Mouse (Mus musculus): ENCODE results near the gene Gm10053. TPM values are rescaled to one million over a fixed set of nuclear protein-coding genes. Genes with fewer than 3 reads are reported as not detected.

Gm10053 gene
- polyA plus RNA-seq, 1 experiment, result 59.1 TPM

DNA sequence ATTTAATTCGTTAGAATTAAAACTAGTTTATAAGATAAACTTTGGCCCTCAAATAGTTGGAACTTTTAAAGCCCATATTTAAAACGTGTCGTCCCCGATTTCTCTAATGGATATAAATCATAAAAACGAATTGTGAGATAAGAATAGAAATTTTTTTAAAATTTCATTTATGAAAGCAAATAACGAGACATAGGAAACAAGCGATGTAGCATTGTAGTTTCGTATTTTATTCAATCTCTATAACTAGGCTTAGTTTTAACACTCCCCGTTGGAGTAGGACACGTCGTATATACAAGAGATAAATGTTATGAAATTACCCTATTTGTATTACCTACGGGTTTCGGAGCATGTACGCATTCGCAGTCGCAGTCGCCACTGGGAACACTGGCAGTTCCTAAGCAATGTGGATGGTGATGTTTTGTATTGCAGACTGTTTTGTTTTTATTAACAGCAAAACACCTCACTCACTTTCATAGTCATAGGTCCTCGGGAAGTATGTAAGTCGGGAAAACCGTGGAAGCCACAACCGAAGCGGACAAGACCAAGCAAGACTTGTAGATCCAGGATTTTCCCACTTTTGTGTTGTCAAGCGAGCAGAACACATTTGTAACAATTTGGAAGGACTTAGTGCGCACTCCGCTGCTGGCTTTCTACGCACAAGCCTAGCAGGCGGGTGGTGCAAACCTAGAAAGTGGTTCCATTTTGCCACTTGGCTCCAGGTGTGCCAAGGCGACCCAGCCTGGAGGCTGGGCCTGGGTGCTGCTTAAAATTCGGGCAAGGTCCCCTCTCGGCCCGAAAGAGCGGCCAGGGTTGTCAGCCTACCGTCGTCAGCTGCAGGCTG, 23.5 kb downstream of the Gm10053 start:
- DNase-seq (ENCODE audit: low read depth, low spot score), result no peak
- 8% methylated on average over 34 of the region's 34 CpGs for WGBS

GRCm38 (mm10) chr19:24899578-24900544, 24.4 kb downstream of the Gm10053 start:
- 1% methylated on average over 84 of the region's 84 CpGs for WGBS
- no peak for DNase-seq (ENCODE audit: low read depth, low spot score)

DNA sequence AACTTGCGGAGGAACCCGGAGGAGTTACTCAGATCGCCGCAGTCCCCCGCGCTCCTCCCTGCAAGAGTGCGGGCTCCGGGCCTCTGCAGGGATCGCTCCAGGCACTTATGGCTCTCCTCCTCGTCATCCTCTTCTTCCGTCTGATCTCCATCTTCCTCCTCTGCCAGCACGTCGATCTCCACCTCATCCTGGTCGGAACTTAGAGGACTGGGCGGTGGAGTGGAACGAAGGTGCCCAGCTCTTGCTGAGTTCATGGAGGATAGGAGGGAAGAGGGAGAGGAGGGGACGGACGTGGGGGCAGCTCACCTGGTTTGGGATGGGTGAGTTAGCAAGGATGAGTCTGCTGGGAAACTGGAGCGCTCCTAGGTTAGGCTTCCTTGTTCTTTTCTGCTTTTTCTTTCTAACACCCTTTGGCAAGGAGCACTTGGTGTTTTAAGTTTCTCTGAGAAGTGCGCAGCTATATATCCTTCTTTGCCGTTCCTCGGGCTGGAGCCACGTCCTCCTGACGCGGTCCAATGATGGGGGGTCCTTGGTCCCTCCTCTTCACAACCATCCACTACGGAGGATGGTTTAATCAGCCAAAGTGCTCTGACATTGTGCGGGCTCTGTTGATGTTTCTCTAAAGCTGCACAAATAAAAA, 25.2 kb downstream of the Gm10053 start, which contains the start of gene Foxd4:
TSS of gene Foxd4 (minus strand) at position 617 of the 640 bp plus-strand sequence.
- 4% methylated on average over 27 of the region's 27 CpGs for WGBS
- no peak for DNase-seq (ENCODE audit: low read depth, low spot score)

GRCm38 (mm10) chr19:24901666-24902065, 26.2 kb downstream of the Gm10053 start:
- DNase-seq (ENCODE audit: low read depth, low spot score), result no peak
- WGBS, result 5% methylated on average over 3 of the region's 3 CpGs

DNA sequence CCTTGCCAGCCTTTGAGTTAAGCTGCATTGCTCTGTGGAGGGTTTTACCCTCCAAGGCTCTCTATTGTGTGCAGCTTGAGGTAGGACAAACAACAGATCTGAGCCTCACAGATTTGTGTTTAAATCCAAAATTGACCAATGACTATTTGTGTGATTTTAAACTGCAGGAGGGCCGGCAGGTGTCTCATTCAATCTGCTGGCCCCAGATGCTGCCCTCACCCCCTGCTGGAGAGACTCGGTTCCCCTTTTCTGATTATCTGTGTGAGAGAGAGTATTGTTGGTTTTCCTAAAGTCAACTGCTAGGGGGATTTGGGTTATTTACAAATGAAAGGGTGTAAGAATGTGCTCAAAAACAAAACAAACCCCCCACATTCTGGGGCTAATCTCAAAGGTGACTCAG, 26.8 kb downstream of the Gm10053 start:
- 7% methylated on average over 2 of the region's 2 CpGs for WGBS
- DNase-seq (ENCODE audit: low read depth, low spot score), result no peak

GRCm38 (mm10) chr19:24902821-24903220, 27.3 kb downstream of the Gm10053 start:
- WGBS, result 65% methylated on average over 2 of the region's 2 CpGs
- no peak for DNase-seq (ENCODE audit: low read depth, low spot score)

GRCm38 (mm10) chr19:24907655-24908054, 32.2 kb downstream of the Gm10053 start:
- 89% methylated on average over 6 of the region's 6 CpGs for WGBS
- no peak for DNase-seq (ENCODE audit: low read depth, low spot score)

DNA sequence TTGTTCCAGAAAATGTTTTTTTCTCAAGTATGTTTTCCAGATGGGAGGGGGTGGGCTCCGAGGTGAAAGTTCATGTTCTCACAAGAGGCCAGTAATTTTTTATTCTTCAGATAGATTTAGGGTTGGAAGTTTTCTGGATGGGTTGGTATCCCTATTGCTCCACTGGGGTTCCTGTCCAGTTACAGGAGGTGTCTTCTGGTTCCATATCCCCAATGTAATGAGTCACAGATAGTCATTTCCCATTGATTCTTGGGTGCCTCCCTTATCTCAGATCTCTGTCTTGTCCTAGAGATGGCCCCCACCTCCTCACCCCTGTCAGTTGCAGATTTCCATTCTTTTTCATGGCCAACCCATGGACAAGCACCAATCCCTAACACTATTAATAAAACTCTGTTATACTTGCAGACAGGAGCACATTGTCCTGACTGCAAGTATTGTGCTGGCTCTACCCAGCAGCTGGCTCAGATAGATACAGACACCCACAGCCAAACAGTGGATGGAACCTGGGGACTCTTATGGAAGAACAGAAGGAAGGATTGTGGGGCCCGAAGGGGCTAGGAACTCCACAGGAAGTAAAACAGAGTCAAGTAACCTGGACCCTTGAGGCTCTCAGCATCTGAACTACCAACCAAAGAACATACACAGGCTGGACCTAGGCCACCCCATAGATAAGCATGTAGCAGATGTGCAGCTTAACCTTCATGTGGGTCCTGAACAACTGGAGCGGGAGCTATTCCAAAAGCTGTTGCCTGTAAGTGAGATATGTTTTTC, 33.1 kb downstream of the Gm10053 start:
- WGBS, result 88% methylated on average over 3 of the region's 3 CpGs
- no peak for DNase-seq (ENCODE audit: low read depth, low spot score)

GRCm38 (mm10) chr19:24920866-24921265, 45.4 kb downstream of the Gm10053 start:
- 92% methylated on average over 5 of the region's 5 CpGs for whole genome bisulfite sequencing
- DNase-seq (ENCODE audit: low read depth, low spot score), result no peak

Other genes starting within 250 kb of the Gm10053 start
- 10.9 and 11.6 TPM in 2 replicates for gene Tmem252, start 201.7 kb upstream of the Gm10053 start, polyA plus RNA-seq (2012; rRNA removed)
- gene Pgm5, start 13.8 kb upstream of the Gm10053 start, polyA plus RNA-seq (2012; rRNA removed), result 36.3 and 40.2 TPM in 2 replicates
- not detected in 2 replicates for gene Foxd4, start 25.5 kb downstream of the Gm10053 start, polyA plus RNA-seq (2012; rRNA removed)
- gene Cbwd1, start 85.9 kb downstream of the Gm10053 start, polyA plus RNA-seq (2012; rRNA removed), result 1.3 and 1.6 TPM in 2 replicates
- 5.8 and 14.0 TPM in 2 replicates for gene Dock8, start 123.8 kb downstream of the Gm10053 start, polyA plus RNA-seq (2012; rRNA removed)